Mouse (Mus musculus) CH12.LX (cell line): ENCODE data around the gene Serpine2. TPM values are rescaled to one million over a fixed set of nuclear protein-coding genes. Genes with fewer than 3 reads are reported as not detected.

Experiments
- DNase-seq: peaks from one replicate; pipeline ENCODE4 v3.0.0-alpha.2; 2013; ENCODE audit errors: extremely low read depth
- H3K27ac ChIP-seq: 2 replicates; pipeline ENCODE4 v1.5.1; 2012; ENCODE audit warnings: low read depth, mild to moderate bottlenecking, control low read depth, moderate library complexity; ENCODE audit not compliant: insufficient read depth
- H3K27me3 ChIP-seq: replicated peaks from 2 replicates; pipeline ENCODE3; 2012; ENCODE audit warnings: inconsistent platforms
- H3K36me3 ChIP-seq, 2 experiments: replicated peaks in 1 of 2; 2 replicates each; pipeline versions ENCODE3 to v1.6.1; 2012; ENCODE audit warnings: inconsistent platforms in 1 of 2, low read length in 1 of 2, mild to moderate bottlenecking in 1 of 2, mixed read lengths in 1 of 2, moderate library complexity in 1 of 2; ENCODE audit not compliant: control insufficient read depth in 1 of 2, insufficient read depth in 1 of 2
- H3K4me1 ChIP-seq, 2 experiments: 2 replicates each; pipeline ENCODE4 v1.6.1; 2012; ENCODE audit warnings: inconsistent platforms in 1 of 2, moderate library complexity in 1 of 2; ENCODE audit not compliant: insufficient read depth in 2 of 2, control insufficient read depth in 1 of 2
- H3K4me2 ChIP-seq: 2 replicates; pipeline ENCODE4 v1.6.1; 2012; ENCODE audit warnings: low read depth, mild to moderate bottlenecking, control low read depth; ENCODE audit not compliant: poor library complexity, insufficient read depth, severe bottlenecking
- H3K4me3 ChIP-seq, 3 experiments: fragments of 150-350 bp in 1 of 3; sonication (generic) in 1 of 3; replicated peaks in 1 of 3; 2 replicates each; pipeline versions ENCODE3 to v1.5.1; 2011 to 2012; ENCODE audit warnings: low read depth in 2 of 3, low read length in 2 of 3, mild to moderate bottlenecking in 2 of 3, moderate library complexity in 2 of 3, control low read depth in 1 of 3, improper control_type of control experiment in 1 of 3, inconsistent platforms in 1 of 3, mixed read lengths in 1 of 3; ENCODE audit not compliant: poor library complexity in 1 of 3
- H3K79me2 ChIP-seq: replicated peaks from 2 replicates; pipeline ENCODE4 v1.6.1; 2012; ENCODE audit warnings: mild to moderate bottlenecking, moderate library complexity; ENCODE audit not compliant: control insufficient read depth, poor library complexity, insufficient read depth, severe bottlenecking; ENCODE audit errors: extremely low read depth
- H3K9ac ChIP-seq: 2 replicates; pipeline ENCODE4 v1.6.1; 2012; ENCODE audit warnings: low read depth, mild to moderate bottlenecking, control low read depth, moderate library complexity; ENCODE audit not compliant: insufficient read depth
- H3K9me3 ChIP-seq: replicated peaks from 2 replicates; pipeline ENCODE3; 2012; ENCODE audit warnings: low read length, inconsistent platforms, mixed read lengths
- CHD2 ChIP-seq: IDR thresholded peaks from 2 replicates; pipeline ENCODE4 v1.6.1; 2011; ENCODE audit warnings: low read length, improper control_type of control experiment
- CTCF ChIP-seq, 2 experiments: IDR thresholded peaks in 1 of 2; conservative IDR thresholded peaks in 1 of 2; 2 replicates each; pipeline ENCODE4 v1.5.1; 2011 to 2012; ENCODE audit warnings: low read depth in 2 of 2, low read length in 2 of 2, improper control_type of control experiment in 1 of 2, inconsistent platforms in 1 of 2, mild to moderate bottlenecking in 1 of 2, moderate library complexity in 1 of 2
- E2F4 ChIP-seq: IDR thresholded peaks from 2 replicates; pipeline ENCODE4 v1.6.1; 2011; ENCODE audit warnings: low read depth, low read length, improper control_type of control experiment; ENCODE audit not compliant: insufficient replicate concordance
- ELF1 ChIP-seq: IDR thresholded peaks from 2 replicates; pipeline ENCODE4 v1.6.1; 2014; ENCODE audit warnings: low read depth, mild to moderate bottlenecking, inconsistent platforms, low read length, improper control_type of control experiment
- GABPA ChIP-seq: IDR thresholded peaks from 2 replicates; pipeline ENCODE4 v1.6.1; 2012; ENCODE audit warnings: low read depth, low read length, improper control_type of control experiment, inconsistent platforms; ENCODE audit not compliant: insufficient replicate concordance
- IRF4 ChIP-seq: IDR thresholded peaks from 2 replicates; pipeline ENCODE4 v1.6.1; 2014; ENCODE audit warnings: low read depth, mild to moderate bottlenecking, inconsistent platforms, low read length, improper control_type of control experiment
- JUN ChIP-seq: IDR thresholded peaks from 2 replicates; pipeline ENCODE4 v1.6.1; 2011; ENCODE audit warnings: low read depth, mild to moderate bottlenecking, low read length, improper control_type of control experiment, moderate library complexity; ENCODE audit not compliant: insufficient read depth
- KAT2A ChIP-seq: IDR thresholded peaks from 2 replicates; pipeline ENCODE4 v1.6.1; 2012; ENCODE audit warnings: low read length, improper control_type of control experiment, inconsistent platforms; ENCODE audit not compliant: insufficient replicate concordance
- MAFK ChIP-seq: IDR thresholded peaks from 2 replicates; pipeline ENCODE4 v1.6.1; 2011; ENCODE audit warnings: low read length, improper control_type of control experiment; ENCODE audit not compliant: insufficient replicate concordance
- MAZ ChIP-seq: IDR thresholded peaks from 2 replicates; pipeline ENCODE4 v1.6.1; 2012; ENCODE audit warnings: low read depth, mild to moderate bottlenecking, inconsistent platforms, low read length, improper control_type of control experiment, moderate library complexity
- MEF2A ChIP-seq: IDR thresholded peaks from 2 replicates; pipeline ENCODE4 v1.6.1; 2014; ENCODE audit warnings: low read depth, mild to moderate bottlenecking, inconsistent platforms, low read length, improper control_type of control experiment, borderline replicate concordance
- MXI1 ChIP-seq: IDR thresholded peaks from 2 replicates; pipeline ENCODE4 v1.6.1; 2011; ENCODE audit warnings: mild to moderate bottlenecking, low read depth, low read length, improper control_type of control experiment
- MYC ChIP-seq: IDR thresholded peaks from 2 replicates; pipeline ENCODE4 v1.6.1; 2011; ENCODE audit warnings: low read depth, mild to moderate bottlenecking, improper control_type of control experiment, low read length
- NELFE ChIP-seq: IDR thresholded peaks from 2 replicates; pipeline ENCODE4 v1.6.1; 2011; ENCODE audit warnings: low read depth, low read length, improper control_type of control experiment
- NRF1 ChIP-seq: IDR thresholded peaks from 2 replicates; pipeline ENCODE4 v1.6.1; 2014; ENCODE audit warnings: low read depth, mild to moderate bottlenecking, inconsistent platforms, low read length, improper control_type of control experiment, moderate library complexity
- PAX5 ChIP-seq: IDR thresholded peaks from 2 replicates; pipeline ENCODE4 v1.6.1; 2012; ENCODE audit warnings: low read length, inconsistent platforms, mixed read lengths
- POLR2A ChIP-seq: IDR thresholded peaks from 2 replicates; pipeline ENCODE4 v1.6.1; 2011; ENCODE audit warnings: low read depth, mild to moderate bottlenecking, improper control_type of control experiment, low read length
- RAD21 ChIP-seq: IDR thresholded peaks from 2 replicates; pipeline ENCODE4 v1.6.1; 2011; ENCODE audit warnings: low read depth, mild to moderate bottlenecking, low read length, improper control_type of control experiment, moderate library complexity
- SIN3A ChIP-seq: IDR thresholded peaks from 2 replicates; pipeline ENCODE4 v1.6.1; 2012; ENCODE audit warnings: low read length, improper control_type of control experiment, inconsistent platforms
- SMC3 ChIP-seq: IDR thresholded peaks from 2 replicates; pipeline ENCODE4 v1.6.1; 2011; ENCODE audit warnings: low read depth, low read length, improper control_type of control experiment
- TBP ChIP-seq: conservative IDR thresholded peaks from 2 replicates; pipeline ENCODE4 v1.6.1; 2011; ENCODE audit warnings: low read depth, low read length, improper control_type of control experiment
- TCF12 ChIP-seq: IDR thresholded peaks from 2 replicates; pipeline ENCODE4 v1.6.1; 2014; ENCODE audit warnings: low read depth, mild to moderate bottlenecking, inconsistent platforms, low read length, improper control_type of control experiment
- ZC3H11A ChIP-seq: IDR thresholded peaks from 2 replicates; pipeline ENCODE4 v1.6.1; 2012; ENCODE audit warnings: low read depth, mild to moderate bottlenecking, inconsistent platforms, low read length, improper control_type of control experiment
- ZKSCAN1 ChIP-seq: IDR thresholded peaks from 2 replicates; pipeline ENCODE4 v1.6.1; 2012; ENCODE audit warnings: low read depth, inconsistent platforms, low read length, improper control_type of control experiment, borderline replicate concordance
- ZMIZ1 ChIP-seq: IDR thresholded peaks from 2 replicates; pipeline ENCODE4 v1.6.1; 2012; ENCODE audit warnings: low read depth, mild to moderate bottlenecking, inconsistent platforms, low read length, improper control_type of control experiment
- ZNF384 ChIP-seq: IDR thresholded peaks from 2 replicates; pipeline ENCODE4 v1.6.1; 2012; ENCODE audit warnings: low read depth, low read length, improper control_type of control experiment, inconsistent platforms
- dilution Hi-C: fragments of 300-500 bp; cut with MboI; formaldehyde crosslinking; loops from 2 replicates; pipeline ENCODE4 v1.14.3; 2020; ENCODE audit warnings: low sequenced_read_pairs; ENCODE audit not compliant: extremely low pct_unique_long_range_greater_than_20kb, extremely low pct_ligation_motif_present
- in situ Hi-C: fragments of 300-500 bp; cut with MboI; formaldehyde crosslinking; loops from 3 replicates; pipeline ENCODE4 v1.14.3; 2019; ENCODE audit warnings: low sequenced_read_pairs, low pct_ligation_motif_present, low pct_unique_long_range_greater_than_20kb, mixed read lengths
- polyA plus RNA-seq: library from polyadenylated mRNA; unstranded; fragments of >175 nt; gene quantifications from 2 replicates; pipeline ENCODE4 v1.2.1, GENCODE M21; 2012; ENCODE audit warnings: low read depth; ENCODE audit not compliant: insufficient read length
- total RNA-seq, 2 experiments: library from RNA; depleted of rRNA; stranded (reverse); fragments of 300-350 nt in 1 of 2; fragments of >200 nt in 1 of 2; gene quantifications; 2 replicates each; pipeline ENCODE4 v1.2.3; 2012 to 2014

Gene Serpine2
- total and polyA plus RNA-seq, 3 experiments, result 14.8 to 17.3 (median 15.1) TPM

GRCm38 (mm10) chr1:79797084-79797483, 63.9 kb downstream of the Serpine2 start:
- Histone ChIP-seq H3K79me2 (no peaks in the 10 kb centered on the region), H3K9ac (no peak overlapping the region), H3K36me3 (peaks cover 0 to 8% of the 10 kb centered on the region in 2 experiments), H3K4me3 (no peak overlapping the region), H3K27me3 (no peaks in the 10 kb centered on the region), H3K27ac (no peak overlapping the region), H3K4me2 (no peak overlapping the region), H3K9me3 (no peaks in the 10 kb centered on the region), H3K4me1 (no peaks in the 10 kb centered on the region)
- in situ Hi-C loops, result no loop called here
- no peak for DNase-seq
- dilution Hi-C loops, result no loop called here
- TF ChIP-seq TBP (no peak), NRF1 (no peak), MAFK (no peak), NELFE (no peak), CHD2 (no peak), MAZ (no peak), POLR2A (no peak), PAX5 (no peak), E2F4 (no peak), RAD21 (no peak), TCF12 (no peak), ZNF384 (no peak), MXI1 (no peak)

GRCm38 (mm10) chr1:79786267-79786927, 74.6 kb downstream of the Serpine2 start:
- Histone ChIP-seq H3K4me2 (no peak overlapping the region), H3K4me3 (no peak overlapping the region), H3K79me2 (no peaks in the 10 kb centered on the region), H3K27ac (no peak overlapping the region), H3K9ac (no peak overlapping the region), H3K27me3 (no peaks in the 10 kb centered on the region), H3K4me1 (no peaks in the 10 kb centered on the region), H3K9me3 (peaks cover 8% of the 10 kb centered on the region), H3K36me3 (peaks cover 11 to 28% of the 10 kb centered on the region in 2 experiments)
- dilution Hi-C loops, result no loop called here
- DNase-seq, result no peak
- in situ Hi-C loops, result loop anchor here (10.0 kb wide), 2 partner anchors 318 to 388 kb away; no protein-coding TSS in a partner anchor
- TF ChIP-seq KAT2A (no peak), CHD2 (no peak), ZC3H11A (peak; percentile 84), IRF4 (no peak), E2F4 (no peak), JUN (no peak), SIN3A (no peak), MAZ (no peak), ZNF384 (no peak), ELF1 (no peak), MXI1 (no peak), SMC3 (peak; percentile 79), GABPA (no peak), MEF2A (no peak), POLR2A (no peak), CTCF (conservative IDR thresholded peaks at IDR 0.05 in 1 of 2, IDR thresholded peaks at IDR 0.05 in 1 of 2; ENCODE audit: low read depth in 2 of 2, low read length in 2 of 2) (peak; percentile 28 to 82; a peak in 3 of 4 replicates), RAD21 (peak; percentile 85), ZMIZ1 (no peak), NRF1 (no peak), ZKSCAN1 (no peak), MYC (no peak), NELFE (no peak), TBP (no peak), TCF12 (no peak)
